Mouse (Mus musculus): ENCODE measurements around the gene Amh. TPM values are rescaled to one million over a fixed set of nuclear protein-coding genes. Genes with fewer than 3 reads are reported as not detected.
"Not testable (repeated sequence)": the region's sequence is repeated elsewhere in the genome, so short reads cannot be mapped to it uniquely, and the experiment has no call there.

Gene Amh
- total and polyA plus RNA-seq, 2 experiments from 2014 or later: 0.18 to 4.0 TPM

DNA sequence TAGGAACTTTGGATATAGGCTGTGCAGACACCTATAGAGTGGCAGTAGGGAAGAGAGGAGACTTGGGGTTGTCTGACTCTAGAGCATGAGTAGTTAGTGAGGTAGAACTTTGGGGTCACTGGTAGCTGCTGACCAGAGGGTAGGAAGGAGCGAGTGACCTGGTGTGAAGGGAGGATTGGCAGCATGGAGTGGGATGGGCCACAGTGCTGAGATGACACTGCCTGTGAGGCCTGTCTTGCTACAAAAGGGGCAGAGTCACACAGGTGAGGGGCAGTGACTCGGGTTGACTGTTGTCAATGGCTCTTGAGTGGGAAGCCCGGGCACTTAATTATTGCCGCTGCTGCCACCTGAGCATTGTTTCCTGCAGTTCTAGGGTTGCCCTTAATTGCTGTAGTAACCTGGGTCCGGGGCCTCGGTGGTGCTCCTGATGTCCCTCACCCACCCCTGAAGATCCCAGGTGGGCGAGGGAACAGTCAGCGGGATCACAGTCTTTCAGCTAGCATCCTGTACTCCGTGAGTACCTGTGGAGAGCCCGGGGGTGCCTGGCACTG lies 22.9 kb downstream of the Amh start:
- ATAC-seq (ENCODE audit: insufficient read depth, low read depth): no peak
- 58% methylated on average over 10 of the region's 10 CpGs for WGBS
- Histone ChIP-seq H3K36me3 (replicated peaks; ENCODE audit: control insufficient read depth, insufficient read depth, low read length) (peaks cover 23% of the 10 kb centered on the region), H3K9me3 (replicated peaks; ENCODE audit: control insufficient read depth, low read length) (no peaks in the 10 kb centered on the region), H3K27me3 (ENCODE audit: control insufficient read depth, insufficient read depth, low read length) (no peaks in the 10 kb centered on the region), H3K4me2 (ENCODE audit: low read depth, low read length) (peak overlapping the region; percentile 95), H3K4me3 (ENCODE audit: low read depth, low read length) (peak overlapping the region; percentile 88), H3K4me1 (ENCODE audit: control insufficient read depth, insufficient read depth) (peaks cover 20% of the 10 kb centered on the region), H3K9ac (replicated peaks; ENCODE audit: low read depth, low read length) (peak overlapping the region; percentile 94), H3K27ac (ENCODE audit: low read depth) (no peak overlapping the region)
- TF ChIP-seq CTCF (IDR thresholded peaks at IDR 0.05; ENCODE audit: low read depth) (no peak), EP300 (IDR thresholded peaks at IDR 0.05; ENCODE audit: low read depth) (no peak)
- no peak for DNase-seq (ENCODE audit: low spot score)

DNA sequence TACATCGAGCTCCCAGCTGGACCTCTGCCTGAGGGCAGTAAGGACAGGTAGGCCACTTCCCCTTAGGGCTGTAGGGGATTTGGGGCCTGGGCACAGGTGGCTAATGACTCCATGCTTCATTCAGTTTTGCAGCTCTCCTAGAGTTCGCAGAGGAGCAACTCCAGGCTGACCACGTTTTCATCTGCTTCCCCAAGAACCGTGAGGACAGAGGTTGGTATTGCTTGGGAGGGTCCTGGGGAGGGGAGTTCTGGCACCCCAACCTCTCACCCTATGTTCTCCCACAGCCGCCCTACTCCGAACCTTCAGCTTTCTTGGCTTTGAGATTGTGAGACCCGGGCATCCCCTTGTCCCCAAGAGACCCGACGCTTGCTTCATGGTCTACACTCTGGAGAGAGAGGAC lies 23.5 kb downstream of the Amh start:
- peak overlapping the region; percentile 95 for H3K4me2 ChIP-seq (ENCODE audit: low read depth, low read length)
- H3K9ac ChIP-seq (replicated peaks; ENCODE audit: low read depth, low read length); ATAC-seq (ENCODE audit: insufficient read depth, low read depth); DNase-seq (ENCODE audit: low spot score); H3K9me3 ChIP-seq (replicated peaks; ENCODE audit: control insufficient read depth, low read length); H3K27ac ChIP-seq (ENCODE audit: low read depth); H3K27me3 ChIP-seq (ENCODE audit: control insufficient read depth, insufficient read depth, low read length): not testable (repeated sequence)
- 74% methylated on average over 9 of the region's 9 CpGs for WGBS
- H3K36me3 ChIP-seq (replicated peaks; ENCODE audit: control insufficient read depth, insufficient read depth, low read length): peaks cover 23% of the 10 kb centered on the region
- H3K4me3 ChIP-seq (ENCODE audit: low read depth, low read length): peak overlapping the region; percentile 88
- peaks cover 20% of the 10 kb centered on the region for H3K4me1 ChIP-seq (ENCODE audit: control insufficient read depth, insufficient read depth)

GRCm38 (mm10) chr10:80829359-80830278 lies 24.6 kb downstream of the Amh start:
- Histone ChIP-seq H3K4me2 (ENCODE audit: low read depth, low read length) (no peak overlapping the region), H3K4me1 (ENCODE audit: control insufficient read depth, insufficient read depth) (peaks cover 20% of the 10 kb centered on the region), H3K27ac (ENCODE audit: low read depth) (no peak overlapping the region), H3K4me3 (ENCODE audit: low read depth, low read length) (no peak overlapping the region), H3K9me3 (replicated peaks; ENCODE audit: control insufficient read depth, low read length) (no peaks in the 10 kb centered on the region), H3K9ac (replicated peaks; ENCODE audit: low read depth, low read length) (no peak overlapping the region), H3K36me3 (replicated peaks; ENCODE audit: control insufficient read depth, insufficient read depth, low read length) (peaks cover 23% of the 10 kb centered on the region), H3K27me3 (ENCODE audit: control insufficient read depth, insufficient read depth, low read length) (peaks cover 15% of the 10 kb centered on the region)
- no peak for TF ChIP-seq EP300 (IDR thresholded peaks at IDR 0.05; ENCODE audit: low read depth)
- no peak for TF ChIP-seq CTCF (IDR thresholded peaks at IDR 0.05; ENCODE audit: low read depth)
- DNase-seq (ENCODE audit: low spot score) (no peak), ATAC-seq (ENCODE audit: insufficient read depth, low read depth) (no peak)
- WGBS: 41% methylated on average over 1 of the region's 1 CpGs

- Histone ChIP-seq H3K9ac (replicated peaks; ENCODE audit: low read depth, low read length) (no peak overlapping the region), H3K4me2 (ENCODE audit: low read depth, low read length) (no peak overlapping the region), H3K9me3 (replicated peaks; ENCODE audit: control insufficient read depth, low read length) (no peaks in the 10 kb centered on the region), H3K36me3 (replicated peaks; ENCODE audit: control insufficient read depth, insufficient read depth, low read length) (peaks cover 23% of the 10 kb centered on the region), H3K27ac (ENCODE audit: low read depth) (no peak overlapping the region), H3K4me3 (ENCODE audit: low read depth, low read length) (no peak overlapping the region), H3K27me3 (ENCODE audit: control insufficient read depth, insufficient read depth, low read length) (peaks cover 30% of the 10 kb centered on the region), H3K4me1 (ENCODE audit: control insufficient read depth, insufficient read depth) (peaks cover 20% of the 10 kb centered on the region)
- DNase-seq (ENCODE audit: low spot score) (no peak), ATAC-seq (ENCODE audit: insufficient read depth, low read depth) (no peak)
- 16% methylated on average over 9 of the region's 9 CpGs for WGBS
- TF ChIP-seq EP300 (IDR thresholded peaks at IDR 0.05; ENCODE audit: low read depth) (no peak), CTCF (IDR thresholded peaks at IDR 0.05; ENCODE audit: low read depth) (no peak)
Observed at GRCm38 (mm10) chr10:80831136-80831535, 26.1 kb downstream of the Amh start.

GRCm38 (mm10) chr10:80832818-80833217 lies 27.8 kb downstream of the Amh start:
- peaks cover 23% of the 10 kb centered on the region for H3K36me3 ChIP-seq (replicated peaks; ENCODE audit: control insufficient read depth, insufficient read depth, low read length)
- H3K9ac ChIP-seq (replicated peaks; ENCODE audit: low read depth, low read length): no peak overlapping the region
- no peak overlapping the region for H3K27ac ChIP-seq (ENCODE audit: low read depth)
- DNase-seq (ENCODE audit: low spot score) (no peak), ATAC-seq (ENCODE audit: insufficient read depth, low read depth) (no peak)
- H3K9me3 ChIP-seq (replicated peaks; ENCODE audit: control insufficient read depth, low read length): no peaks in the 10 kb centered on the region
- H3K4me2 ChIP-seq (ENCODE audit: low read depth, low read length): no peak overlapping the region
- no peak overlapping the region for H3K4me3 ChIP-seq (ENCODE audit: low read depth, low read length)
- H3K27me3 ChIP-seq (ENCODE audit: control insufficient read depth, insufficient read depth, low read length): peaks cover 30% of the 10 kb centered on the region
- peaks cover 28% of the 10 kb centered on the region for H3K4me1 ChIP-seq (ENCODE audit: control insufficient read depth, insufficient read depth)
- 62% methylated on average over 7 of the region's 7 CpGs for WGBS
- no peak for TF ChIP-seq EP300 (IDR thresholded peaks at IDR 0.05; ENCODE audit: low read depth)
- no peak for TF ChIP-seq CTCF (IDR thresholded peaks at IDR 0.05; ENCODE audit: low read depth)

Data from heart, postnatal 0 days (tissue).